Mouse (Mus musculus) c-Kit-positive CD71-positive TER-119-negative erythroid progenitor cells, embryonic 14.5 days (primary cell): ENCODE measurements at regions not wholly inside any gene's neighbourhood (a gene's known extent, or its start where the extent isn't known, plus 50 kb on each side); places are given as distances from the start of the nearest gene placed in this dataset.

ENCODE experiments used
- DNase-seq: peaks from one replicate; pipeline ENCODE4 v3.0.0-alpha.2; 2013; ENCODE audit warnings: low read depth

- no peak for DNase-seq
These were observed 456.7 kb downstream of the Irx1 start for GRCm38 (mm10) chr13:71506777-71507176.

- DNase-seq, result no peak
These were observed 473.8 kb downstream of the Irx1 start for GRCm38 (mm10) chr13:71489773-71490172.

DNA sequence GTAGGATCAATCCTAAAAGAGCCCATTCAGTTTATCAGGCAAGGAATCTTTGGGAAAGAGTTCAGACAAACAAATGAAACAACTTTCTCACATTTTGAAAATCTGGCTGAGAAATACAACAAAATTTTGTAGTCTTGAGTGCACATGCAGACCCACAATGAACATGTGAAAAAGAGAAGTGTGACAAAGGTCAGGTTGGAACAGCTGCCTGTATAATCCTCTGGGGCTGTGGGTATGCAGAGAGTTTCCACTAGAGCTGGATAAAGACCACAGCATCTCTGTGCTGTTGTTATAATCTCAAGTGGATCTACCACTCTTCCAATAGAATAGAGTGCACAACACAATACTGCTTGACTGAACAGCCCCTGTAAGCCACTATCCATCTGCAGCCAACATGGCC is 482.3 kb downstream of the Irx1 start:
- DNase-seq, result no peak

DNA sequence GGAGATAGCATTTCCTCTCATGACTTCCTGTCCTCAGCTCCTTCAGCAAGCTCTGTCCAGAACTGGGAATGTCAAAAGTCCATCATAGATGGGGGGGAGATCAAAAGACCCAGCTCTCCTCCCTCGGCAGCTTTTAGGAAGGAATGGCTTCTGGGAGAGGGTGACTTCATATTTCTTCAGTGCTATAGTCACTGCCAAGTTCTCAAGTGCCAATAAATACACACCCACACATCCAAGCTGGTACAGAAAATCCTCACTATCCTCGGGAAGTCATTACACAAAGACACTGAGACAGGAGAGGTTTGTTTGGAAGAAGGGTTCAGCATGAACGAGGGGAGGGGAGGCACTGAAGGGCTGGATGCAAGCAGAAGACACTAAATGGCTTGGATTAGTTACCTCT is 502.0 kb downstream of the Irx1 start:
- no peak for DNase-seq

- DNase-seq, result no peak
These were observed 502.9 kb downstream of the Irx1 start for GRCm38 (mm10) chr13:71460607-71461006.

DNA sequence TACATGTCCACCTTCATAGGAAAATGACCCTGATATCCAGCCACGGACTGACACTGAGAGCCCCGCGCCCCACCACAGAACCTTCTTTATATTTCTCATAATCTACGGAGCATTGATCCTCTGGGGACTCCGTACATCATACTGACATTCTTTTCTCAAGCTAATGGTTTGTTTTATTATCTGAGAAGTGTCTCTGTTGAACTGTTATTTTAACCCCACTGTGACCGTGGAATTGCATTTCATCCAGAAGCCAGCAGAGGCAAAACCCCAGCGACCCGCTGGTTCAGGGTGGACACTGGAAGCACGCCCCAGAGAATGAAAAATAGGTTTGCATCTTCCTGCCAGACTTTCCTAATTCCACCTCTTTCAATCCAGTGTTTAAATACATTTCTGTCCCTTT is 503.4 kb downstream of the Irx1 start:
- no peak for DNase-seq

DNA sequence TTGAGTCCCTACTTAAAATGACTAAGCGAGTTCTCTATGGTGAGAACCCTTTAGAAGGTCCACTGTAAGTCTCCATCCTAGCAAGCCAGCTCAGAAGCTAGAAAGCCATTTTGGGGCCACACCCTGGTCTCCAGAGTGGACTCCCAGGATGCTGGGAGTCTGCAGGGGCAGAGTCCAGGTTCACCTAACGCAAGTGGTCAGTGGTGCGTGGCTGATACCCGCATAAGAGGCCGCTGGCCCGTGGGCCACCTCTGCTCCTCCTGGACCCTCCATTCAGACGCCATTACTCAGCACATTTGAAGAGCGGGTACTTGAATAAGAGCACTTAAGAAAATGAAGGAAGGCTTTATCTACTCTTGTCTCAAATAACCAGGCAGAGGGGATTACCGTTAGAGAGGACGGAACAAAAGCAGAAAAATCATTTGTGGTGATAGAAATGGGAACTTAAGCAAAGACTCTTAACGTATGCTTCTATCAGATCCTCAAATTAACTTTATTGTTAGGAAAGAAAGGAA is 504.4 kb downstream of the Irx1 start:
- no peak for DNase-seq

DNA sequence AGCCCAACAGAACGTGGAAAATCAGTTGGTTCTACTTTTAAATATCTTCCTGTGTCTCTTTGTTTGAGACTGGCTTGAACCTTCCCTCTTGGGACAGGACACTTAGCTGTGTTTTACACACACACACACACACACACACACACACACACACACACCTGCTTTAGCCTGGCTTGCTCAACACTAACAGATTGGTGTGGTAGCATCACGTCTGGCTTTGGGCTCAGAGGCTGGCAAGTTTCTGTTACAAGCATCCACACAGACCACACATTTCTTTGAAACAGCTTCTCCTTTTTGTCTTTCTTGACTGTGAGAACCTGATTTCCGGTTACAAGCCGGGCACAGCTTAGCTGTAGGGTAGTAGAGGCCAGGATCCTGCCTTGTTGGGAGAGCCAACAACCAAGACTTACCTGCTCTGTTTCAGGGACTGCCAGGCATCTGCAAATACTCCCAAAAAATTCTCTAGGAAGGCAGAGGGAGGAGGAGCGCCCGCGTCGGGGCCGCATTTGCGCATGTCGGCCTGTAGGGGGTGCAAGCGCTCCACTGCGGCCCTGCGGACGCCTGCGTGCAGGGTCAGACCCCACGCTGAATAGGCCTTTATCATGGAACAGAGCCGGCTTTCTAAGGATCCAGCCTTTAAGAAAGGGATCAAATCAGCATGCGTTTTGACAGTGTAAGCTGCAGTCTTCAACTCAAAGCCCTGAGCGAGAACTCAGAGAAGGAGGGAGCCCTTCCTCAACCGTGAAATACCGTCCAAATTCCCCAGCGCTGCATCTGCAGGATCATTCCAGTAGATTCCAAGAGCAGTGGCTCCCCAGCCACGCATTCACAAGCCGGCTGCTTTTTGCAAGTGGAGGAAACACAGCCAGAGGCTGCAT is 505.2 kb downstream of the Irx1 start:
- no peak for DNase-seq

GRCm38 (mm10) chr13:71457550-71457949 is 506.0 kb downstream of the Irx1 start:
- no peak for DNase-seq

- DNase-seq, result no peak
These were observed 511.3 kb downstream of the Irx1 start for GRCm38 (mm10) chr13:71452258-71452657.

- no peak for DNase-seq
These were observed 525.9 kb downstream of the Irx1 start for GRCm38 (mm10) chr13:71437601-71438099.

DNA sequence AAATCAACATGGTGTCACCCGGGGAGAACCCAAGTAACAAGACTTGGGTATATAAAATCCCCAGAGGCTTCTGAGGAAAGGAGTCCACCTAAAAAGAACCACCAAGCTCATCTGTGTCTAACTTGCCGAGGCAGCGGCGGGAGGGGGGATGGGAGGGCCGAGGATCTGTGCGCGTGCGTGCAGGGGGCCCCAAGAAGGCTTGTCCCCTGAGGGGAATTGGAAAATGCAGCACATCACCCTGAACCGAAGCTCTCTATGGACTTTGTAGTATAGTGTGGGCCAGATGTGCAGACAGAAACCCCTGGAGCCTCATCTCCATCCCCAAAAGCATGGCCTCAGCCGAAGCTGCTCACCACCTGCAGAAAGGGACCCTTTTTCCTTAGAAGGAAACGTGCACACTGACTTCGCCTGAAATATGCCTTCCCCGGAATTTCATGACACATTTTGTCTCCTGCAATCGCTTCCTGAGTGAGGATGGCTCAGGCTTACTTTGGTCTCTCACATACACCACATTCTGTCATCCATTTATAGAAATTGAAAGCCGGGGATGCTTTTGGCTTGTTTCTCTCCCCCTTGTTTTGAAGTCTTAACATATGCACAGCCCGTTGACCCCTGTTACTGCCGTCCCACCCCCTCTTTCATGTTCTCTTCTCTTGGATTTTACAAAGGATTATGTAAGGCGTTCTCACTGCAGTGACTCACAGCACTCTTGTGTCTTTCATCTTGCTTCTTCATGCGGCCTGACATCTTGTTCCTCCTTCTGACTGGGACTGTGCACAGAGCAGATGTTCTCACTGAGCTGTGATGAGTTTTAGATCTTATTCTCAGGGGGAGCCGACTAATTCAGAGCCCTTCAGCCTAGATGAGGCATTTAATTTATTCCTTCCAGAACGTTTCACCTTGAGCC is 559.6 kb downstream of the Irx1 start:
- DNase-seq, result no peak

GRCm38 (mm10) chr13:71393716-71394309 is 552.2 kb upstream of the Adamts16 start:
- DNase-seq, result no peak

GRCm38 (mm10) chr13:71378641-71379040 is 537.0 kb upstream of the Adamts16 start:
- DNase-seq, result no peak

GRCm38 (mm10) chr13:71375909-71376606 is 534.4 kb upstream of the Adamts16 start:
- no peak for DNase-seq

DNA sequence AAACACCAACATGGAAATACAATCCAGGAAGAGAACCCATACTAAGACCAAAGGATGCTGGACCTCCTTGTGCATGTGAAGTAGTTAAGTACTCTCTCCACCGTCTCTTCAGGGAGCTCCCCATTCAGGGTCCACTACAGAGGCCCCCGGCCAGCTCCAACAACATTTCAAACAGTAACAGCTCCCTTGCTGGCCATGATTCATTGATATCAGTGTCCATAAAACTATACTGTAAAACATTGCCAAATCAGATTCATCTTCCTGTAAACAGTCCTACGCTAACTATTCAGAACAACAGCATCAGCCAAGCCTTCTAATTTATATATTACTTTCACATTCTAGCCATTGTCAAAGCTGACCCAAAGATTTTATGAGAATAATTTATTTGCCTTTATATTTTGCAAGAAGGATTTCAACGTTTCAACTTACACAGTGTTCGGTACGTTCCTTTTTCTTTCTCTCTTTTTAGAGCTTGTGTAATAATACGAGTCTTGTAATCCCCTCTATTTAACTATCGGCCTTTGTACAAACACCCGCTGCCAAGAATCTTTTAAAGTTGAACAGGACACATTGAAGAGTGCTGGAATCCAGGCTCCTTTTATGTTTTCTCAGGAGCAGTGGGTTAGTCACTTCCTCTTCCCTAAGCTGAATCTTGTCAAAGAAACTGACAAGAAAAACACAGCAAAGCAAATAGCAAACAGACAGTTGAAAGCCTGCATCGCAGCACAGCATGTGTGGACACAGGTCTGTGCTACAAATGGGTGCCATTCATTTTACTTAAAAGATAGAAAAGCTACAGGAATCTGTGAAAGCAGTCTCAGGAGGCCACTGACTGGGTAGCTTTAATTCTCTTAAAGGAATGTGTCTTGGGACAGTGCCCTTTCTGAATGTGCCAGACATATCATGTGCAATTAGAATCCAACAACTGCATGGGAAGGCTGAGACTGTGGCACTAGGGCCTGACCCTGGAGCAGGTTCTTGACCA is 531.4 kb upstream of the Adamts16 start:
- DNase-seq, result no peak

DNA sequence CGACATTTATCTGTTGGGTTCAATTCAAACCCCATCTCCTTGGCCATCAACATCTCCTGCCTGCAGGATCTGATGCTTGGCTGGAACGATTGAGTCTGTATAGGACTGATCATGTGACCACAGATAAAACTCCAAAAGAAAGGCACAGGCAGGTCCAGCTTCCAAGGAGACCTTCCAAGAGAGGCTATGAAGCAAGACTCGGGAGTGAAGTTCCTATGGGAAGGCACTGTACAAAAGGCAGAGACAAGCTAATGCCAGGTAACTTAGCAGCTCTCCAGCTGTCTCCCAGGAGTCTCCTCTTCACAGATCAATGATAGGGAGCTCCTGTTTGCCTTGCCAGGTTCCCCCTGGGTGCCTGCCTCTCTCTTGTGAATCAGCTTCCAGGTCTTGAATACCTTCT is 528.2 kb upstream of the Adamts16 start:
- no peak for DNase-seq

- no peak for DNase-seq
These were observed 523.6 kb upstream of the Adamts16 start for GRCm38 (mm10) chr13:71365261-71365660.

DNA sequence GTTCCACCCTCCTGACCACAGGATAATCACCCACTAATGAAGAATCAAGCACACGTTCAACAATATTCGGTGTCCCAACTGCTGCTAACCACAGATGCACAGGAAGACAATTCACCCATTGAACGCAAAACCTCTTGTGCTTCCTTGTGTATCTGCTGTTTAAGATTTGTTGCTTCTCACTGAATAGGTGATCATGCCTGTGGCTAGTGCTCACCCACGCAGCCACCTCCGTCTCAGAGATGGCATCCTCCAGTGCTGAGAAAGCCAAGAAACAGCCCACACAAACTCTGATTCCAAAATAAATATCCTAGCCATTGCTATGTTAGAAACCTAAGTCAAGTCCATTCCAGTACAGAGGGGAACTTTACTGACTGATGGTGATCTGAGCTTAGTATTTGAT is 520.7 kb upstream of the Adamts16 start:
- no peak for DNase-seq

- no peak for DNase-seq
These were observed 517.5 kb upstream of the Adamts16 start for GRCm38 (mm10) chr13:71359112-71359511.
